Mouse (Mus musculus): Measurements from ENCODE around the gene Atg4b. TPM values are rescaled to one million over a fixed set of nuclear protein-coding genes. Genes with fewer than 3 reads are reported as not detected.
A peak's percentile ranks its signal among the peaks of the same experiment; 100 is the strongest.
"Not testable (repeated sequence)": the region's sequence is repeated elsewhere in the genome, so short reads cannot be mapped to it uniquely, and the experiment has no call there.

Gene Atg4b
- polyA plus RNA-seq, 1 experiment, result 4.6 TPM

DNA sequence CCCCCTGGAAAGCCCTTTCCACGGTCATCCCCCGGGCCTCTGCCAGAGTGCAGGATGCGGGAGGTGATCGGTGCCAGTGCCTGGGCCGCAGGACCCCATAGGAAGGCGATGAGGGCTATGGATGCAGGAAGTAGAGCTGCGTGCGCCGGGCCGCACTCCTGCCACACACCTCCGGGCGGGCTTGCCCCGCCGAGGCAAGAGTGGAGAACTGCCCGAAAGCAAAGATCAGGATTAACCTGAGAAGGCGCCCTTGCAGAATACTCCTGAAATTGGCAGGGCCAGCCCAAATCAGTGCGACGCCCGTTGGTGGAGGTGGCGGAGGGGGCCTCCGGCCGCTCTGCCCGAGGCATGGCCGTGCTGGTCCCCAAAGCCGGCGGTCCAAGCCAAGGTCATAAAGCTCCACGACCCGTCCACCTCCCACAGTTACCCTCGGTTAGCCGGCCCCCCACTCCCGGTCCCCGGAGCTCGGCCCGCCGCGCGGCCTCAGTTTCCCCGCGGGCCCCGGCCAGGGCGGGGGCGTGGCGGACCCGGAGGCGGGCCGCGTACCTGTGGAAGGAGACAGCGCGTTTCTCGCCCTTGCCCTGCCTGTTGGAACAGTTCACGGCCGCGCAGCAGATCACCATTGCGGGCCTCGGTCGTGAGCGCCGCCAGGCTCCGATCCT is 2.7 kb downstream of the Atg4b start:
- Histone ChIP-seq H3K9me3 (ENCODE audit: control insufficient read depth, low read length) (no peaks in the 10 kb centered on the region), H3K27me3 (ENCODE audit: control insufficient read depth) (peaks cover 7% of the 10 kb centered on the region), H3K4me1 (ENCODE audit: control insufficient read depth) (peaks cover 55% of the 10 kb centered on the region), H3K4me3 (replicated peaks) (peak overlapping the region; percentile 97), H3K36me3 (ENCODE audit: control insufficient read depth) (peaks cover 46% of the 10 kb centered on the region)
- TF ChIP-seq TAL1 (IDR thresholded peaks at IDR 0.05; ENCODE audit: low read length) (no peak), GATA1 (IDR thresholded peaks at IDR 0.05; ENCODE audit: low read length) (no peak)

GRCm38 (mm10) chr1:93754573-93755290 is 3.4 kb downstream of the Atg4b start, which contains the start of gene Thap4:
Gene Thap4, minus strand, starts transcription at chr1:93754864.
- TF ChIP-seq GATA1 (IDR thresholded peaks at IDR 0.05; ENCODE audit: low read length), result no peak
- no peak for TF ChIP-seq TAL1 (IDR thresholded peaks at IDR 0.05; ENCODE audit: low read length)
- no peaks in the 10 kb centered on the region for H3K9me3 ChIP-seq (ENCODE audit: control insufficient read depth, low read length)
- peaks cover 46% of the 10 kb centered on the region for H3K36me3 ChIP-seq (ENCODE audit: control insufficient read depth)
- peaks cover 7% of the 10 kb centered on the region for H3K27me3 ChIP-seq (ENCODE audit: control insufficient read depth)
- H3K4me1 ChIP-seq (ENCODE audit: control insufficient read depth), result peaks cover 61% of the 10 kb centered on the region
- peak within 1 kb of the TSS; percentile 97 for H3K4me3 ChIP-seq (replicated peaks)

DNA sequence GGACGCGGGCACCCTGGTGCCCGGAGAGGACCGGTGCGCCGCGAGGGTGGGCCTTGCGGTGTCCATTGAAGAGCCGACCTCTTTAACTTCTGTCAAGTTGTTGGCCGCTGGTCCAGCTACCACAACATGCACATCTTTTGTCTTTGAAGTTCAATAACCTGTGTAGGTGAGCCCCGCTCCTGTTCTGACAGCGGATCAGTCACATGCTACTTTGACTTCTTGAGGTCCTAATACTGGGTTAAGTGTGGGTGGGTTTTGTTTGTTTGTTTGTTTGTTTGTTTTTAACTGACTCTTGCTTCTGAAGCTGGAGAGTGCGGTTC is 4.0 kb downstream of the Atg4b start:
- peak overlapping the region; percentile 97 for H3K4me3 ChIP-seq (replicated peaks)
- peaks cover 46% of the 10 kb centered on the region for H3K36me3 ChIP-seq (ENCODE audit: control insufficient read depth)
- H3K4me1 ChIP-seq (ENCODE audit: control insufficient read depth), result peaks cover 65% of the 10 kb centered on the region
- TF ChIP-seq TAL1 (IDR thresholded peaks at IDR 0.05; ENCODE audit: low read length) (no peak), GATA1 (IDR thresholded peaks at IDR 0.05; ENCODE audit: low read length) (no peak)
- H3K27me3 ChIP-seq (ENCODE audit: control insufficient read depth), result peaks cover 7% of the 10 kb centered on the region
- H3K9me3 ChIP-seq (ENCODE audit: control insufficient read depth, low read length), result no peaks in the 10 kb centered on the region

GRCm38 (mm10) chr1:93755618-93756017 is 4.3 kb downstream of the Atg4b start:
- H3K4me3 ChIP-seq (replicated peaks), result peak overlapping the region; percentile 97
- peaks cover 44% of the 10 kb centered on the region for H3K36me3 ChIP-seq (ENCODE audit: control insufficient read depth)
- peaks cover 67% of the 10 kb centered on the region for H3K4me1 ChIP-seq (ENCODE audit: control insufficient read depth)
- H3K9me3 ChIP-seq (ENCODE audit: control insufficient read depth, low read length), result no peaks in the 10 kb centered on the region
- H3K27me3 ChIP-seq (ENCODE audit: control insufficient read depth), result peaks cover 7% of the 10 kb centered on the region
- TF ChIP-seq GATA1 (IDR thresholded peaks at IDR 0.05; ENCODE audit: low read length) (no peak), TAL1 (IDR thresholded peaks at IDR 0.05; ENCODE audit: low read length) (no peak)

- TF ChIP-seq TAL1 (IDR thresholded peaks at IDR 0.05; ENCODE audit: low read length), result peak; percentile 50; the same call in 2 of the 3 replicates
- TF ChIP-seq GATA1 (IDR thresholded peaks at IDR 0.05; ENCODE audit: low read length), result no peak
- no peaks in the 10 kb centered on the region for H3K9me3 ChIP-seq (ENCODE audit: control insufficient read depth, low read length)
- peak overlapping the region; percentile 97 for H3K4me3 ChIP-seq (replicated peaks)
- H3K27me3 ChIP-seq (ENCODE audit: control insufficient read depth), result peaks cover 7% of the 10 kb centered on the region
- peaks cover 68% of the 10 kb centered on the region for H3K4me1 ChIP-seq (ENCODE audit: control insufficient read depth)
- peaks cover 47% of the 10 kb centered on the region for H3K36me3 ChIP-seq (ENCODE audit: control insufficient read depth)
These were observed 4.9 kb downstream of the Atg4b start for GRCm38 (mm10) chr1:93756154-93756553.

GRCm38 (mm10) chr1:93760076-93760475 is 8.8 kb downstream of the Atg4b start:
- H3K4me1 ChIP-seq (ENCODE audit: control insufficient read depth), result peaks cover 82% of the 10 kb centered on the region
- no peaks in the 10 kb centered on the region for H3K27me3 ChIP-seq (ENCODE audit: control insufficient read depth)
- H3K36me3 ChIP-seq (ENCODE audit: control insufficient read depth), result peaks cover 79% of the 10 kb centered on the region
- H3K4me3 ChIP-seq (replicated peaks), result no peak overlapping the region
- no peaks in the 10 kb centered on the region for H3K9me3 ChIP-seq (ENCODE audit: control insufficient read depth, low read length)
- no peak for TF ChIP-seq GATA1 (IDR thresholded peaks at IDR 0.05; ENCODE audit: low read length)
- TF ChIP-seq TAL1 (IDR thresholded peaks at IDR 0.05; ENCODE audit: low read length), result no peak

- not testable (repeated sequence) for H3K27me3 ChIP-seq (ENCODE audit: control insufficient read depth); H3K9me3 ChIP-seq (ENCODE audit: control insufficient read depth, low read length)
- Histone ChIP-seq H3K4me3 (replicated peaks) (peak overlapping the region; percentile 6), H3K36me3 (ENCODE audit: control insufficient read depth) (peaks cover 88% of the 10 kb centered on the region), H3K4me1 (ENCODE audit: control insufficient read depth) (peaks cover 63% of the 10 kb centered on the region)
These were observed 12.2 kb downstream of the Atg4b start for GRCm38 (mm10) chr1:93763531-93763930.

- H3K4me1 ChIP-seq (ENCODE audit: control insufficient read depth), result peaks cover 55% of the 10 kb centered on the region
- H3K4me3 ChIP-seq (replicated peaks), result no peak overlapping the region
- peaks cover 88% of the 10 kb centered on the region for H3K36me3 ChIP-seq (ENCODE audit: control insufficient read depth)
- no peak for TF ChIP-seq GATA1 (IDR thresholded peaks at IDR 0.05; ENCODE audit: low read length)
- no peak for TF ChIP-seq TAL1 (IDR thresholded peaks at IDR 0.05; ENCODE audit: low read length)
- H3K9me3 ChIP-seq (ENCODE audit: control insufficient read depth, low read length), result peaks cover 2% of the 10 kb centered on the region; the same call in 1 of the 2 replicates
- no peaks in the 10 kb centered on the region for H3K27me3 ChIP-seq (ENCODE audit: control insufficient read depth)
These were observed 13.7 kb downstream of the Atg4b start for GRCm38 (mm10) chr1:93764871-93765591.

DNA sequence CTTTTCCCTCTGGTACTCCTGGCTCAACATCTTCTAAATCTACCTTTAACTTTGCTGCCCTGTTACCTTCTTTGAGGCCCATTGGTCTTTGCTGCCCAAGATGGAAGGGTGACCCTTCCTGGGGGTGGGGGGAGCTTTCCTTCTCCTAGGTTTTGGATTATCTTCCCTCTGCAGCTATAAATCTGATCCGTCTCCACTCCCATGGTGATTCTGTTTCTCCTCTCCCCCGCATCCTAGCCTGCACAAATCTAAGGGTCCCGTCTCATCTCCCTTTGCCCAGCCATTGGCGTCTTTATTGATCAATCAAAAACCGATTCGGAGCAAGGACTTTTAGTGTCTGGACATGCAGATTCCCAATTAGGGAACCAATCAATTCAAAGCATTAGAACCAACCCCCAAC is 16.3 kb downstream of the Atg4b start:
- TF ChIP-seq GATA1 (IDR thresholded peaks at IDR 0.05; ENCODE audit: low read length) (no peak), TAL1 (IDR thresholded peaks at IDR 0.05; ENCODE audit: low read length) (no peak)
- peaks cover 37% of the 10 kb centered on the region for H3K4me1 ChIP-seq (ENCODE audit: control insufficient read depth)
- H3K9me3 ChIP-seq (ENCODE audit: control insufficient read depth, low read length), result peaks cover 2% of the 10 kb centered on the region; the same call in 1 of the 2 replicates
- H3K27me3 ChIP-seq (ENCODE audit: control insufficient read depth), result no peaks in the 10 kb centered on the region
- H3K4me3 ChIP-seq (replicated peaks), result no peak overlapping the region
- peaks cover 89% of the 10 kb centered on the region for H3K36me3 ChIP-seq (ENCODE audit: control insufficient read depth)
